Mouse (Mus musculus) CH12.LX (cell line): ENCODE measurements around the gene Gnat1. TPM values are rescaled to one million over a fixed set of nuclear protein-coding genes. Genes with fewer than 3 reads are reported as not detected.

Experiments
- DNase-seq: peaks from one replicate; pipeline ENCODE4 v3.0.0-alpha.2; 2013; ENCODE audit errors: extremely low read depth
- H3K27ac ChIP-seq: 2 replicates; pipeline ENCODE4 v1.5.1; 2012; ENCODE audit warnings: low read depth, mild to moderate bottlenecking, control low read depth, moderate library complexity; ENCODE audit not compliant: insufficient read depth
- H3K27me3 ChIP-seq: replicated peaks from 2 replicates; pipeline ENCODE3; 2012; ENCODE audit warnings: inconsistent platforms
- H3K36me3 ChIP-seq, 2 experiments: replicated peaks in 1 of 2; 2 replicates each; pipeline versions ENCODE3 to v1.6.1; 2012; ENCODE audit warnings: inconsistent platforms in 1 of 2, low read length in 1 of 2, mild to moderate bottlenecking in 1 of 2, mixed read lengths in 1 of 2, moderate library complexity in 1 of 2; ENCODE audit not compliant: control insufficient read depth in 1 of 2, insufficient read depth in 1 of 2
- H3K4me1 ChIP-seq, 2 experiments: 2 replicates each; pipeline ENCODE4 v1.6.1; 2012; ENCODE audit warnings: inconsistent platforms in 1 of 2, moderate library complexity in 1 of 2; ENCODE audit not compliant: insufficient read depth in 2 of 2, control insufficient read depth in 1 of 2
- H3K4me2 ChIP-seq: 2 replicates; pipeline ENCODE4 v1.6.1; 2012; ENCODE audit warnings: low read depth, mild to moderate bottlenecking, control low read depth; ENCODE audit not compliant: poor library complexity, insufficient read depth, severe bottlenecking
- H3K4me3 ChIP-seq, 3 experiments: fragments of 150-350 bp in 1 of 3; sonication (generic) in 1 of 3; replicated peaks in 1 of 3; 2 replicates each; pipeline versions ENCODE3 to v1.5.1; 2011 to 2012; ENCODE audit warnings: low read depth in 2 of 3, low read length in 2 of 3, mild to moderate bottlenecking in 2 of 3, moderate library complexity in 2 of 3, control low read depth in 1 of 3, improper control_type of control experiment in 1 of 3, inconsistent platforms in 1 of 3, mixed read lengths in 1 of 3; ENCODE audit not compliant: poor library complexity in 1 of 3
- H3K79me2 ChIP-seq: replicated peaks from 2 replicates; pipeline ENCODE4 v1.6.1; 2012; ENCODE audit warnings: mild to moderate bottlenecking, moderate library complexity; ENCODE audit not compliant: control insufficient read depth, poor library complexity, insufficient read depth, severe bottlenecking; ENCODE audit errors: extremely low read depth
- H3K9ac ChIP-seq: 2 replicates; pipeline ENCODE4 v1.6.1; 2012; ENCODE audit warnings: low read depth, mild to moderate bottlenecking, control low read depth, moderate library complexity; ENCODE audit not compliant: insufficient read depth
- H3K9me3 ChIP-seq: replicated peaks from 2 replicates; pipeline ENCODE3; 2012; ENCODE audit warnings: low read length, inconsistent platforms, mixed read lengths
- BHLHE40 ChIP-seq: IDR thresholded peaks from 2 replicates; pipeline ENCODE4 v1.6.1; 2011; ENCODE audit warnings: mild to moderate bottlenecking, low read depth, low read length, improper control_type of control experiment
- CHD1 ChIP-seq: IDR thresholded peaks from 2 replicates; pipeline ENCODE4 v1.6.1; 2012; ENCODE audit warnings: low read depth, low read length, improper control_type of control experiment, inconsistent platforms
- CHD2 ChIP-seq: IDR thresholded peaks from 2 replicates; pipeline ENCODE4 v1.6.1; 2011; ENCODE audit warnings: low read length, improper control_type of control experiment
- CTCF ChIP-seq, 2 experiments: IDR thresholded peaks in 1 of 2; conservative IDR thresholded peaks in 1 of 2; 2 replicates each; pipeline ENCODE4 v1.5.1; 2011 to 2012; ENCODE audit warnings: low read depth in 2 of 2, low read length in 2 of 2, improper control_type of control experiment in 1 of 2, inconsistent platforms in 1 of 2, mild to moderate bottlenecking in 1 of 2, moderate library complexity in 1 of 2
- E2F4 ChIP-seq: IDR thresholded peaks from 2 replicates; pipeline ENCODE4 v1.6.1; 2011; ENCODE audit warnings: low read depth, low read length, improper control_type of control experiment; ENCODE audit not compliant: insufficient replicate concordance
- ELF1 ChIP-seq: IDR thresholded peaks from 2 replicates; pipeline ENCODE4 v1.6.1; 2014; ENCODE audit warnings: low read depth, mild to moderate bottlenecking, inconsistent platforms, low read length, improper control_type of control experiment
- EP300 ChIP-seq: IDR thresholded peaks from 2 replicates; pipeline ENCODE4 v1.6.1; 2011; ENCODE audit warnings: low read length, improper control_type of control experiment
- ETS1 ChIP-seq: conservative IDR thresholded peaks from 2 replicates; pipeline ENCODE4 v1.6.1; 2012; ENCODE audit warnings: low read depth, mild to moderate bottlenecking, inconsistent platforms, low read length, improper control_type of control experiment, moderate library complexity
- GABPA ChIP-seq: IDR thresholded peaks from 2 replicates; pipeline ENCODE4 v1.6.1; 2012; ENCODE audit warnings: low read depth, low read length, improper control_type of control experiment, inconsistent platforms; ENCODE audit not compliant: insufficient replicate concordance
- IRF4 ChIP-seq: IDR thresholded peaks from 2 replicates; pipeline ENCODE4 v1.6.1; 2014; ENCODE audit warnings: low read depth, mild to moderate bottlenecking, inconsistent platforms, low read length, improper control_type of control experiment
- JUND ChIP-seq: conservative IDR thresholded peaks from 2 replicates; pipeline ENCODE4 v1.6.1; 2011; ENCODE audit warnings: low read depth, low read length, improper control_type of control experiment
- MAFK ChIP-seq: IDR thresholded peaks from 2 replicates; pipeline ENCODE4 v1.6.1; 2011; ENCODE audit warnings: low read length, improper control_type of control experiment; ENCODE audit not compliant: insufficient replicate concordance
- MAX ChIP-seq: IDR thresholded peaks from 2 replicates; pipeline ENCODE4 v1.6.1; 2011; ENCODE audit warnings: low read length, improper control_type of control experiment
- MAZ ChIP-seq: IDR thresholded peaks from 2 replicates; pipeline ENCODE4 v1.6.1; 2012; ENCODE audit warnings: low read depth, mild to moderate bottlenecking, inconsistent platforms, low read length, improper control_type of control experiment, moderate library complexity
- MXI1 ChIP-seq: IDR thresholded peaks from 2 replicates; pipeline ENCODE4 v1.6.1; 2011; ENCODE audit warnings: mild to moderate bottlenecking, low read depth, low read length, improper control_type of control experiment
- POLR2A ChIP-seq: IDR thresholded peaks from 2 replicates; pipeline ENCODE4 v1.6.1; 2011; ENCODE audit warnings: low read depth, mild to moderate bottlenecking, improper control_type of control experiment, low read length
- POLR2AphosphoS2 ChIP-seq: IDR thresholded peaks from 2 replicates; pipeline ENCODE4 v1.6.1; 2011; ENCODE audit warnings: low read depth, low read length, improper control_type of control experiment
- RAD21 ChIP-seq: IDR thresholded peaks from 2 replicates; pipeline ENCODE4 v1.6.1; 2011; ENCODE audit warnings: low read depth, mild to moderate bottlenecking, low read length, improper control_type of control experiment, moderate library complexity
- RCOR1 ChIP-seq: conservative IDR thresholded peaks from 2 replicates; pipeline ENCODE4 v1.6.1; 2012; ENCODE audit warnings: low read depth, mild to moderate bottlenecking, inconsistent platforms, low read length, improper control_type of control experiment
- SIN3A ChIP-seq: IDR thresholded peaks from 2 replicates; pipeline ENCODE4 v1.6.1; 2012; ENCODE audit warnings: low read length, improper control_type of control experiment, inconsistent platforms
- TBP ChIP-seq: conservative IDR thresholded peaks from 2 replicates; pipeline ENCODE4 v1.6.1; 2011; ENCODE audit warnings: low read depth, low read length, improper control_type of control experiment
- TCF12 ChIP-seq: IDR thresholded peaks from 2 replicates; pipeline ENCODE4 v1.6.1; 2014; ENCODE audit warnings: low read depth, mild to moderate bottlenecking, inconsistent platforms, low read length, improper control_type of control experiment
- UBTF ChIP-seq: IDR thresholded peaks from 2 replicates; pipeline ENCODE4 v1.6.1; 2012; ENCODE audit warnings: low read depth, mild to moderate bottlenecking, inconsistent platforms, low read length, improper control_type of control experiment, moderate library complexity
- USF1 ChIP-seq: IDR thresholded peaks from 2 replicates; pipeline ENCODE4 v1.6.1; 2014; ENCODE audit warnings: low read depth, mild to moderate bottlenecking, inconsistent platforms, low read length, improper control_type of control experiment
- USF2 ChIP-seq: conservative IDR thresholded peaks from 2 replicates; pipeline ENCODE4 v1.6.1; 2011; ENCODE audit warnings: low read depth, low read length, improper control_type of control experiment
- ZC3H11A ChIP-seq: IDR thresholded peaks from 2 replicates; pipeline ENCODE4 v1.6.1; 2012; ENCODE audit warnings: low read depth, mild to moderate bottlenecking, inconsistent platforms, low read length, improper control_type of control experiment
- ZMIZ1 ChIP-seq: IDR thresholded peaks from 2 replicates; pipeline ENCODE4 v1.6.1; 2012; ENCODE audit warnings: low read depth, mild to moderate bottlenecking, inconsistent platforms, low read length, improper control_type of control experiment
- ZNF384 ChIP-seq: IDR thresholded peaks from 2 replicates; pipeline ENCODE4 v1.6.1; 2012; ENCODE audit warnings: low read depth, low read length, improper control_type of control experiment, inconsistent platforms
- dilution Hi-C: fragments of 300-500 bp; cut with MboI; formaldehyde crosslinking; loops from 2 replicates; pipeline ENCODE4 v1.14.3; 2020; ENCODE audit warnings: low sequenced_read_pairs; ENCODE audit not compliant: extremely low pct_unique_long_range_greater_than_20kb, extremely low pct_ligation_motif_present
- in situ Hi-C: fragments of 300-500 bp; cut with MboI; formaldehyde crosslinking; loops from 3 replicates; pipeline ENCODE4 v1.14.3; 2019; ENCODE audit warnings: low sequenced_read_pairs, low pct_ligation_motif_present, low pct_unique_long_range_greater_than_20kb, mixed read lengths
- polyA plus RNA-seq: library from polyadenylated mRNA; unstranded; fragments of >175 nt; gene quantifications from 2 replicates; pipeline ENCODE4 v1.2.1, GENCODE M21; 2012; ENCODE audit warnings: low read depth; ENCODE audit not compliant: insufficient read length
- total RNA-seq, 2 experiments: library from RNA; depleted of rRNA; stranded (reverse); fragments of 300-350 nt in 1 of 2; fragments of >200 nt in 1 of 2; gene quantifications; 2 replicates each; pipeline ENCODE4 v1.2.3; 2012 to 2014

The Gnat1 gene
- total and polyA plus RNA-seq, 3 experiments, result 3.0 TPM; not detected in 2

DNA sequence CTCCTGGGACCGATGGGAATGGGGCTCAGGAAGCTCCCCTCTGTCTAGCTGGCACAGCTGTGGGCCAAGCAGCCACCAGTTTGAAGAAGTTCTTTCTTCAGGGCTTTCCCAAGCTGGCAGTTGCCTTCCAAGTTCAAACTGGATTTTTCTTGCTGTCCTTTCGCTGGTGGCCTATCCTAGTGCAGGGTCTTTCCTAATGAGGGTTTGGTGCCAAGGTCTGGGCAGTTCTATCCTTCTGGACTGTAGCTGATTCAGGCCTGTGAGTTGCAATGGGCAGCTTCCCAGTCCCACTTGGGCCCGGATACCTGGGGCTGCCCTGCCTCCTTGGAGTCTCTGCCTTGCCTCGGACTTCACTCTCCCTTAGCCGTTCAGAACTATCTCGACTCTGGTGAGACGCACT lies 29.3 kb downstream of the Gnat1 start:
- Histone ChIP-seq H3K79me2 (no peaks in the 10 kb centered on the region), H3K27me3 (peaks cover 55% of the 10 kb centered on the region), H3K4me3 (no peak overlapping the region), H3K4me2 (no peak overlapping the region), H3K9ac (no peak overlapping the region), H3K36me3 (no peaks in the 10 kb centered on the region), H3K9me3 (no peaks in the 10 kb centered on the region), H3K27ac (no peak overlapping the region), H3K4me1 (peaks cover 3 to 4% of the 10 kb centered on the region in 2 experiments; a peak in 2 of 4 replicates)
- DNase-seq, result no peak
- in situ Hi-C loops (no loop called here), dilution Hi-C loops (no loop called here)
- TF ChIP-seq UBTF (no peak), CTCF (conservative IDR thresholded peaks at IDR 0.05 in 1 of 2, IDR thresholded peaks at IDR 0.05 in 1 of 2; ENCODE audit: low read depth in 2 of 2, low read length in 2 of 2) (no peak), MAFK (no peak), USF1 (no peak), MXI1 (no peak), ETS1 (no peak), ZMIZ1 (no peak), USF2 (no peak), E2F4 (no peak), POLR2A (no peak), MAZ (no peak), ELF1 (no peak), RCOR1 (no peak), ZC3H11A (no peak), EP300 (no peak), TCF12 (no peak), CHD1 (no peak), BHLHE40 (no peak)

DNA sequence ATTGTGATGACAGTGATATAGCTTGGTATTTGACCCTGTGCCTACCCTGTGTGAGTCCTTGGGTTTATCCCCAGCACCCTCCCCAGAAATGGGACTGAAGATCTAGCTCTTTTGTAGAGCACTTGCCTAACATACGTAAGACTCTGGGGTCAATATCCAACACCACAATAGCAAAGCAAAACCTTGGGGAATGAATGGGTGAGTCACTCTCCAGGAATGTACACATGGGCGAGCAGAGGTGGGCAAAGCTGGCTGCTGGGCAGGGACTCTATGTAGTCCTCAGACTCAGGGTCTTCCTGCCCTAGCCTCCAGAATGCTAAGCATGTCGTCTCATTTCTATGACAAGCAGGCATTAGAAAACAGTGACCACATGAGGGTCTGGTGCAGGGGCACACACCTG lies 30.7 kb downstream of the Gnat1 start:
- peaks cover 0 to 13% of the 10 kb centered on the region in 2 experiments; a peak in 2 of 4 replicates for H3K4me1 ChIP-seq
- peaks cover 49% of the 10 kb centered on the region for H3K27me3 ChIP-seq
- TF ChIP-seq MXI1 (no peak), CHD2 (no peak), JUND (no peak), TBP (no peak), IRF4 (no peak), ETS1 (no peak), E2F4 (no peak), SIN3A (no peak), GABPA (no peak), RAD21 (no peak), TCF12 (no peak), POLR2AphosphoS2 (no peak), ZNF384 (no peak), MAX (no peak)
- no peak overlapping the region for H3K9ac ChIP-seq
- H3K36me3 ChIP-seq, result no peaks in the 10 kb centered on the region
- H3K4me2 ChIP-seq, result no peak overlapping the region
- DNase-seq, result no peak
- H3K9me3 ChIP-seq, result no peaks in the 10 kb centered on the region
- H3K4me3 ChIP-seq, result no peak overlapping the region
- dilution Hi-C loops, result no loop called here
- in situ Hi-C loops, result no loop called here
- no peak overlapping the region for H3K27ac ChIP-seq
- H3K79me2 ChIP-seq, result no peaks in the 10 kb centered on the region
